Mouse (Mus musculus): ENCODE data around the gene Atp1a4. TPM values are rescaled to one million over a fixed set of nuclear protein-coding genes. Genes with fewer than 3 reads are reported as not detected.
A peak's percentile ranks its signal among the peaks of the same experiment; 100 is the strongest.

The Atp1a4 gene
- polyA plus RNA-seq, 1 experiment from 2014 or later = not detected

DNA sequence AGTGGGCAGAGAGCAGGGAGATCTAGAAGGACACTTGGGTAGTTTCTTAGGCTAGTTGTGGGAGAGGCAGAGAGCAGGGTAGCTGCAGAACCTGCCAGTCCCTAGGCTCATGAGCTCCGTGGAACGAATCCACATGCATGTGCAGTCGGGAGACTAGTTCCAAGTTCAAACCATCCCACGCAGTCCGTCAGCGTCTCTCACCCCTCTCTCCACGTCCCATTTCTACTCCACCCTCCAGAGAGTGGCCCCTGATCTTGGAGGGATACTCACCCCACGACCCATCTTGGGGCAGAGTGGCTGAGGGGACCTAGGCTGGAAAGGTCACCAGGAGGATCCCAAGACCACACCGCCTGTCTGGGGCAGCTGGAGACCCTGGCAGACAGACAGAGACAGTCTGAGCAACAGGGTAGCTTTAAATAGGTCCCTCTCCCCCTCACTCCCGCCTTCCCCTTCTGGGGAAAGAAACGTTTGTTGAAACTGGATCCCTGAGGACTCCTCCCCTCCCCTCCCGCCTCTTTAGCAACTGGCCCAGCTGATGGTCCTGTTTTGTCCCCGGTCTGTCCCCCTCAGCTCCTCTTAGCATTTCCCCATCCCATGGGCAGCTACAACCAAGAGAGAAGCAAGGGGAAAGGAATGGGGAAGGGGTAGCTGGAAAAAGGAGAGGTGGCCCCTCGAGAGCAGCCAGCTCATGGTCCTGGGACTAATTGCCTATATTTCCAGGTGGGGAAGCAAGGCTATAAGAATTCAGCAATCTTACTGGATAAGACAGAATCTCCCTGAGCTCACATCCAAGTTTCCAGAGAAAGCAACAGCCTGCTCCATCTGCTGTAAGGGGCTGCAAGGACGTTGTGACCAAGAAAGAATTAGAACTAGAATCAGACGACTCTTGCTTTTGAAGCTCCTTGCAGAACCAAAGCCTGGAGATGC lies 39.7 kb upstream of the Atp1a4 start, which contains the start of gene Atp1a2:
Gene Atp1a2 (minus strand): TSS at position 454 of the 927 bp plus-strand sequence.
- WGBS = 7% methylated on average over 16 of the region's 16 CpGs
- Histone ChIP-seq H3K27ac (peak within 1 kb of the TSS; percentile 55), H3K4me1 (peaks cover 49% of the 10 kb centered on the region), H3K36me3 (no peaks in the 10 kb centered on the region), H3K4me3 (peak within 1 kb of the TSS; percentile 29), H3K9ac (peak within 1 kb of the TSS; percentile 57), H3K9me3 (no peaks in the 10 kb centered on the region), H3K4me2 (peak within 1 kb of the TSS; percentile 54), H3K27me3 (no peaks in the 10 kb centered on the region)
- ATAC-seq (ENCODE audit: insufficient number of reproducible peaks, insufficient read depth, low FRiP score, low TSS enrichment, low read depth) = no peak; the same call in 1 of the 2 replicates

- no peaks in the 10 kb centered on the region for H3K36me3 ChIP-seq
Observed at GRCm38 (mm10) chr1:172296816-172297510, 38.7 kb upstream of the Atp1a4 start.

GRCm38 (mm10) chr1:172295751-172296197 lies 37.6 kb upstream of the Atp1a4 start:
- H3K9ac ChIP-seq = no peak overlapping the region
- H3K27ac ChIP-seq = peak overlapping the region; percentile 72
- ATAC-seq (ENCODE audit: insufficient number of reproducible peaks, insufficient read depth, low FRiP score, low TSS enrichment, low read depth) = no peak
- H3K4me3 ChIP-seq = no peak overlapping the region
- 41% methylated on average over 4 of the region's 4 CpGs for WGBS
- no peaks in the 10 kb centered on the region for H3K27me3 ChIP-seq
- H3K4me2 ChIP-seq = peak overlapping the region; percentile 9; the same call in 1 of the 2 replicates
- H3K4me1 ChIP-seq = peaks cover 36% of the 10 kb centered on the region
- H3K36me3 ChIP-seq = no peaks in the 10 kb centered on the region
- H3K9me3 ChIP-seq = no peaks in the 10 kb centered on the region

More at GRCm38 (mm10) chr1:172296816-172297510, 38.7 kb upstream of the Atp1a4 start:
- ATAC-seq (ENCODE audit: insufficient number of reproducible peaks, insufficient read depth, low FRiP score, low TSS enrichment, low read depth) = no peak
- Histone ChIP-seq H3K9ac (peak overlapping the region; percentile 57), H3K4me1 (peaks cover 46% of the 10 kb centered on the region), H3K27me3 (no peaks in the 10 kb centered on the region), H3K27ac (0 out of 2 replicates have a peak overlapping the region, but pooled peaks have one; percentile 55), H3K4me2 (peak overlapping the region; percentile 54), H3K9me3 (no peaks in the 10 kb centered on the region), H3K4me3 (peak overlapping the region; percentile 29)
- 81% methylated on average over 6 of the region's 6 CpGs for WGBS

DNA sequence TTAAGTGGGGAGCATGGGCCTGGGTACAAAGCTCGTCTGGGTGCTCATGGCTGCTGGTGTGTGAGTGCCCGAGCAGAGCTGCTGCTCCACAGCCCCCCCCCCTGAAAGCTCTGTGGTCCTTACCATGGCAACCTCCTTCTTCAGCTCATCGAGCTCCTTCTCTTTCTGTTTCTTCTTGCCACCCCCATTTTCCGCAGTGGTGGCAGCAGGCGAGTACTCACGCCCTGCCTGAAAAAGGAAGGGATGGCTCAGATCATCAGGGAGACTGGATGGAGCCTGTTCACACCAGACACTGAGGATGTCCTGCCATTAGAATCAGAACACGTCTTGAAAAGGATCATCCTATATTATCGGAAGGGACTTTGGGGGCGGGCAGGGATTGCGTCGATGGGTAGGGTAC lies 35.2 kb upstream of the Atp1a4 start:
- Histone ChIP-seq H3K27me3 (no peaks in the 10 kb centered on the region), H3K4me1 (peaks cover 35% of the 10 kb centered on the region), H3K9me3 (no peaks in the 10 kb centered on the region), H3K4me2 (no peak overlapping the region), H3K27ac (no peak overlapping the region), H3K36me3 (no peaks in the 10 kb centered on the region), H3K4me3 (no peak overlapping the region), H3K9ac (no peak overlapping the region)
- no peak for ATAC-seq (ENCODE audit: insufficient number of reproducible peaks, insufficient read depth, low FRiP score, low TSS enrichment, low read depth)
- WGBS = 88% methylated on average over 11 of the region's 11 CpGs

GRCm38 (mm10) chr1:172292880-172293279 lies 34.7 kb upstream of the Atp1a4 start:
- WGBS = 79% methylated on average over 2 of the region's 2 CpGs
- no peak overlapping the region for H3K9ac ChIP-seq
- ATAC-seq (ENCODE audit: insufficient number of reproducible peaks, insufficient read depth, low FRiP score, low TSS enrichment, low read depth) = no peak

DNA sequence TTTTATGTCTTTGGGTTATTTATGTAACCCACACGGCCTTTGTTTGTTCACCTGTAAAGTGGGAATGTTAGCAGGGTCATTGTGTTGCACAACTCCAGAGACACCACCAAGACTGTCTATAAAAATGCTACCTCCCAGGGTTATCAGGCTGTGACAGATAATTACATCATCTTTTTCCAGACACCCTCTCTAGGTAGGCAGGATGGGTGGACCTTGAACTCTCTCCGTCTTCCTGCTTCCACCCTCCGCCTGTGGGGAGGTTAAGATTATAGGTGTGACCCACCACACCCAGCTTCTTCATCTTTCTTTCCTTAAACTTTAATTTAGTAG lies 31.4 kb upstream of the Atp1a4 start:
- H3K4me3 ChIP-seq = no peak overlapping the region
- WGBS = 84% methylated on average over 3 of the region's 3 CpGs
- H3K4me2 ChIP-seq = no peak overlapping the region
- H3K9me3 ChIP-seq = no peaks in the 10 kb centered on the region
- H3K4me1 ChIP-seq = no peaks in the 10 kb centered on the region
- no peak for ATAC-seq (ENCODE audit: insufficient number of reproducible peaks, insufficient read depth, low FRiP score, low TSS enrichment, low read depth)
- no peak overlapping the region for H3K27ac ChIP-seq
- no peaks in the 10 kb centered on the region for H3K27me3 ChIP-seq
- H3K36me3 ChIP-seq = no peaks in the 10 kb centered on the region
- no peak overlapping the region for H3K9ac ChIP-seq

More at GRCm38 (mm10) chr1:172292880-172293279, 34.7 kb upstream of the Atp1a4 start:
- Histone ChIP-seq H3K4me3 (no peak overlapping the region), H3K4me1 (peaks cover 29% of the 10 kb centered on the region), H3K27ac (no peak overlapping the region), H3K36me3 (no peaks in the 10 kb centered on the region), H3K27me3 (no peaks in the 10 kb centered on the region), H3K4me2 (no peak overlapping the region), H3K9me3 (no peaks in the 10 kb centered on the region)

GRCm38 (mm10) chr1:172288900-172289616 lies 30.8 kb upstream of the Atp1a4 start:
- no peak for ATAC-seq (ENCODE audit: insufficient number of reproducible peaks, insufficient read depth, low FRiP score, low TSS enrichment, low read depth)
- WGBS = 91% methylated on average over 11 of the region's 11 CpGs
- Histone ChIP-seq H3K4me1 (no peaks in the 10 kb centered on the region), H3K9me3 (no peaks in the 10 kb centered on the region), H3K36me3 (no peaks in the 10 kb centered on the region), H3K4me2 (no peak overlapping the region), H3K9ac (no peak overlapping the region), H3K27ac (no peak overlapping the region), H3K4me3 (no peak overlapping the region), H3K27me3 (no peaks in the 10 kb centered on the region)

DNA sequence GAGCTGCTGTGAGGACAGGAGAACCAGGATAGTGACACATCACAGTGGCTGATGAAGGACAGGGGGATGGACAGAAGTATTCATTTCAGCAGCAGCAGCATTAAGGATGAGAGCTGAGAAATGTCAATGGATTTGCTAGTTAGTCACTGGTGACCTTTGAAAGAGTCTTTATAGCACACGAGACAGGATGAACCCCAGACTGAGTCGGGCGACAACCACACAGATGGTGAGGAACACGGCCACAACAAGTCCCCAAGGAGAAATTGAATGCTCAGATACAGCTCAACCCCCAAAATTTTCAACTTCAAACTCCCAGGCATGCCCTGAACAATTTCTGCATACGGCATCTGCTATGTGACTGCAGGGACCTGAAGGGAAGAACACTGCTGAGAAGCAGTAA lies 28.5 kb upstream of the Atp1a4 start:
- H3K9me3 ChIP-seq = no peaks in the 10 kb centered on the region
- no peak overlapping the region for H3K27ac ChIP-seq
- no peak for ATAC-seq (ENCODE audit: insufficient number of reproducible peaks, insufficient read depth, low FRiP score, low TSS enrichment, low read depth)
- H3K9ac ChIP-seq = no peak overlapping the region
- WGBS = 69% methylated on average over 5 of the region's 5 CpGs
- no peak overlapping the region for H3K4me3 ChIP-seq
- H3K27me3 ChIP-seq = no peaks in the 10 kb centered on the region
- no peaks in the 10 kb centered on the region for H3K36me3 ChIP-seq
- H3K4me1 ChIP-seq = no peaks in the 10 kb centered on the region
- H3K4me2 ChIP-seq = no peak overlapping the region

DNA sequence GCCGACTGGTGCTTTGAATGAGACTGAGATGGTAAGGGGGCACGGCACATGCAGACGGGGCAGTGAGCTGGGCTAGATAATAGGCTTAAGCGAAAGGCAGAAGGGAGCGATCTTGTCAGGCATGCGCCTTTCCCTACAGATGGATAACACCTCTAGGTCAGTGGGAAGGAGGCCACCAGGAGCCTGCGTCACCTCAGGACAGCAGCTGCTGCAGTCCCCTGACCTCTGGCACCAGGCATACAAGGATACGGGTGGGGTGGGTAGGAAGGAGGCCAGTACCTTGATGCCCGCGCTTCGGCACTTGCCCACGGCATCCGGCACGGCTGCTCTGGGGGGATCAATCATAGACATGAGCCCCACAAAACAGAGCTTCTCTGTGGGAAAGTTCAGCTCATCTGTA lies 26.0 kb upstream of the Atp1a4 start:
- Histone ChIP-seq H3K4me2 (no peak overlapping the region), H3K9me3 (no peaks in the 10 kb centered on the region), H3K4me3 (no peak overlapping the region), H3K36me3 (no peaks in the 10 kb centered on the region), H3K27me3 (no peaks in the 10 kb centered on the region), H3K4me1 (no peaks in the 10 kb centered on the region), H3K27ac (no peak overlapping the region), H3K9ac (no peak overlapping the region)
- no peak for ATAC-seq (ENCODE audit: insufficient number of reproducible peaks, insufficient read depth, low FRiP score, low TSS enrichment, low read depth)
- 84% methylated on average over 14 of the region's 14 CpGs for WGBS

DNA sequence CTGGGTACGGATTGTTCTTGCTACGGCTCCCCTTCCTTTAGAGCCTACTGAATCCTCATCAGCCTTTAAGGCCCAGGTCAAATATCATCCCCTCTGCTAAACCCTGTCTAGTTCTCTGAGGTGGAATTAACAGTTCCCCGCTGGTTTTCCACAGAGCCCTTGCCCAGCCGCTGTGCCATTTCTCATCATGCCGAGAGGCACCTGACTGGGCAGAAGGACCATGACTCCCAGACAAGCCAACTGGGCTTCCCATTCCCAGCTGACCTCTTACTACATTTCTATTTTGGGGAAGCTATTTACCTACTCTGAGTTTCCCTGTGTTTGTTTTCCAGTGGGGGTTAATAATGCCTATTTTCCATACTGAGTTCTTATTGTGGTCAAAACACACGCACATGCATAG lies 24.9 kb upstream of the Atp1a4 start:
- no peaks in the 10 kb centered on the region for H3K27me3 ChIP-seq
- H3K9ac ChIP-seq = no peak overlapping the region
- no peaks in the 10 kb centered on the region for H3K9me3 ChIP-seq
- no peaks in the 10 kb centered on the region for H3K36me3 ChIP-seq
- H3K27ac ChIP-seq = no peak overlapping the region
- H3K4me1 ChIP-seq = no peaks in the 10 kb centered on the region
- no peak overlapping the region for H3K4me2 ChIP-seq
- 87% methylated on average over 6 of the region's 6 CpGs for WGBS
- H3K4me3 ChIP-seq = no peak overlapping the region
- no peak for ATAC-seq (ENCODE audit: insufficient number of reproducible peaks, insufficient read depth, low FRiP score, low TSS enrichment, low read depth)

- H3K4me2 ChIP-seq = no peak overlapping the region
- no peak overlapping the region for H3K9ac ChIP-seq
- H3K9me3 ChIP-seq = no peaks in the 10 kb centered on the region
- no peak overlapping the region for H3K4me3 ChIP-seq
- H3K27ac ChIP-seq = no peak overlapping the region
- ATAC-seq (ENCODE audit: insufficient number of reproducible peaks, insufficient read depth, low FRiP score, low TSS enrichment, low read depth) = no peak
- H3K4me1 ChIP-seq = no peaks in the 10 kb centered on the region
- 84% methylated on average over 10 of the region's 10 CpGs for WGBS
- no peaks in the 10 kb centered on the region for H3K27me3 ChIP-seq
- no peaks in the 10 kb centered on the region for H3K36me3 ChIP-seq
Observed at GRCm38 (mm10) chr1:172281522-172282254, 23.5 kb upstream of the Atp1a4 start.
